Mouse (Mus musculus) liver, embryonic 13.5 days (tissue): ENCODE results near the gene Cfap20. TPM values are rescaled to one million over a fixed set of nuclear protein-coding genes. Genes with fewer than 3 reads are reported as not detected.
"Not testable (repeated sequence)": the region's sequence is repeated elsewhere in the genome, so short reads cannot be mapped to it uniquely, and the experiment has no call there.

ENCODE experiments used
- ATAC-seq: fragments of 200-750 bp; cut with Nextera tagmentation; 2 replicates; pipeline ENCODE4 v1.8.0; 2017; ENCODE audit warnings: low read depth, mild to moderate bottlenecking, moderate number of reproducible peaks, moderate library complexity
- DNase-seq: peaks from one replicate; pipeline ENCODE4 v3.0.0; 2022
- H3K27ac ChIP-seq: fragments of 300-500 bp; sonication (generic); 2 replicates; pipeline ENCODE4 v1.5.1; 2015; ENCODE audit warnings: moderate library complexity, mild to moderate bottlenecking, inconsistent platforms
- H3K27me3 ChIP-seq: fragments of 300-500 bp; sonication (generic); 2 replicates; pipeline ENCODE4 v1.6.1; 2015; ENCODE audit warnings: mild to moderate bottlenecking, inconsistent platforms
- H3K36me3 ChIP-seq: fragments of 300-500 bp; sonication (generic); 2 replicates; pipeline ENCODE4 v1.6.1; 2015; ENCODE audit warnings: mild to moderate bottlenecking, inconsistent platforms
- H3K4me1 ChIP-seq: fragments of 300-500 bp; sonication (generic); replicated peaks from 2 replicates; pipeline ENCODE4 v1.6.1; 2015; ENCODE audit warnings: inconsistent platforms
- H3K4me2 ChIP-seq: fragments of 300-500 bp; sonication (generic); 2 replicates; pipeline ENCODE4 v1.6.1; 2015; ENCODE audit warnings: inconsistent platforms, mild to moderate bottlenecking, moderate library complexity
- H3K4me3 ChIP-seq: fragments of 300-500 bp; sonication (generic); replicated peaks from 2 replicates; pipeline ENCODE4 v1.5.1; 2015; ENCODE audit warnings: mild to moderate bottlenecking, inconsistent platforms
- H3K9ac ChIP-seq: fragments of 300-500 bp; sonication (generic); 2 replicates; pipeline ENCODE4 v1.6.1; 2015; ENCODE audit warnings: mild to moderate bottlenecking, inconsistent platforms
- H3K9me3 ChIP-seq: fragments of 300-500 bp; sonication (generic); replicated peaks from 2 replicates; pipeline ENCODE4 v1.6.1; 2016; ENCODE audit warnings: inconsistent platforms
- WGBS: fragments of 180-500 bp; shearing (Covaris S2); methylation state at CpG from one replicate; pipeline ENCODE4 v1.1.7; 2015; ENCODE audit not compliant: insufficient replicate concordance; 5-methylcytosine and 5-hydroxymethylcytosine counted together
- polyA plus RNA-seq: library from polyadenylated mRNA; unstranded; fragments of >200 nt; fragmentation: Nextera tagmentation; extraction: Ambion mirVana; gene quantifications from 2 replicates; pipeline ENCODE4 v1.2.1, GENCODE M21; 2015

Cfap20 gene
- polyA plus RNA-seq, 1 experiment from 2014 or later = 41.2 TPM

DNA sequence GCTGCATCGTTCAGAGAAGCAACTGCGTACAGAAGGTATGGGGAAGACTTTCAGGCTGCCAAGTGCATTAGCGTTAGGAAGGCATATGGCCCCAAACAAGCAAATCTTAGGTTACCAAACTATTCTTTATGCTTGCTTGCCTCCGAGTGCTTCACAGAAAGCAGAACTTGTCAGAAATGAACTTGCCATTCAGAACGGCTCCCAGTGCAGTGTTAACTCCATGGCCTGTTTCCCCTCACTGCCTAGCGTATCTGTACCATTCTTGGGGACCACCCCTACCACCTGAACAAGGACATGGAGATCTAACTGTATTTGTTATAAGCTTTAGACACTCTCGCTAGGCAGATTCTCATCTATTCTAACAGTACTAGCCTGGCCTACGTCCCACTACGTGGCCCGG, 47.4 kb downstream of the Cfap20 start:
- Histone ChIP-seq H3K36me3 (no peaks in the 10 kb centered on the region), H3K27me3 (no peaks in the 10 kb centered on the region), H3K27ac (no peak overlapping the region), H3K9ac (no peak overlapping the region), H3K9me3 (no peaks in the 10 kb centered on the region), H3K4me1 (no peaks in the 10 kb centered on the region), H3K4me3 (no peak overlapping the region), H3K4me2 (no peak overlapping the region)
- ATAC-seq (no peak), DNase-seq (no peak)
- 71% methylated on average over 10 of the region's 10 CpGs for WGBS

DNA sequence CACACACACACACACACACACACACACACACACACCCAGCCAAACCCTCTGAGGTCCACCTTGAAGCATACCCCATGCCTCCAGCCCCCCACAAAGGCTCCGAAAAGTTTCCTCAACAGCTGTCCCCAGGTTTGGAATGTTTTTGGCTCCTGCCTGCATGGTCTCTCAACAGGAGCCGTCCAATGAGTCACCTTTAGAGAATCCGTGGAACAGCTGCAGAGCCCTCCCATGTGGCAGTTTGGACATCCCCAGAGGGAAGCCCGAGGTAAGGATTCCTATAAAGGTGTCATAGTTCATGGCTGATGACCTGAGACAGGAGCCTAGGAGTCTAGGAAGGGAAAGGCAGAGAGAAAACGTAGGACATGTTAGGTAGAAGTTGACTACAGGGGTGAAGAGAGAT, 48.6 kb downstream of the Cfap20 start:
- Histone ChIP-seq H3K4me1 (no peaks in the 10 kb centered on the region), H3K9me3 (no peaks in the 10 kb centered on the region), H3K27ac (no peak overlapping the region), H3K36me3 (no peaks in the 10 kb centered on the region), H3K4me3 (no peak overlapping the region), H3K4me2 (no peak overlapping the region), H3K27me3 (no peaks in the 10 kb centered on the region), H3K9ac (no peak overlapping the region)
- ATAC-seq = no peak
- DNase-seq = no peak
- WGBS = 63% methylated on average over 5 of the region's 5 CpGs

DNA sequence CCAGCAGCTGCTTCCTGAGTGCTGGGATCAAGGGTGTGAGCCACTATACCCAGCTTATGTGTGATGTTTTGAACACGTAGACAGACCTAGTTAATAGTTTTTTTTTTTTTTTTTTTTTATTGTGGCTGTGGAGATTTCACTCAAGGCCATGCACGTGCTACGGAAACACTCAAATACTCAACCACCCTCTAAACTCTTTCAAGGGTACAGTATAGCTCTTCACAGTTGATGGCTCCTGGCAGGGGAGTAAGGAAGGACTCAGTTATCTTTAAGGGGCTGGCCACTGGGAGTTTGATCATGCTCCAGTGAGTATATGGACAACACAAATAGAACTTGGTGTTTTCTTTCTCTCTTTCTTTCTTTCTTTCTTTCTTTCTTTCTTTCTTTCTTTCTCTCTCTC, 50.2 kb downstream of the Cfap20 start:
- DNase-seq (no peak), ATAC-seq (no peak)
- Histone ChIP-seq H3K27ac (no peak overlapping the region), H3K27me3 (no peaks in the 10 kb centered on the region), H3K9ac (no peak overlapping the region), H3K36me3 (no peaks in the 10 kb centered on the region), H3K4me3 (no peak overlapping the region), H3K4me2 (no peak overlapping the region), H3K4me1 (no peaks in the 10 kb centered on the region), H3K9me3 (no peaks in the 10 kb centered on the region)
- 70% methylated on average over 3 of the region's 3 CpGs for WGBS

DNA sequence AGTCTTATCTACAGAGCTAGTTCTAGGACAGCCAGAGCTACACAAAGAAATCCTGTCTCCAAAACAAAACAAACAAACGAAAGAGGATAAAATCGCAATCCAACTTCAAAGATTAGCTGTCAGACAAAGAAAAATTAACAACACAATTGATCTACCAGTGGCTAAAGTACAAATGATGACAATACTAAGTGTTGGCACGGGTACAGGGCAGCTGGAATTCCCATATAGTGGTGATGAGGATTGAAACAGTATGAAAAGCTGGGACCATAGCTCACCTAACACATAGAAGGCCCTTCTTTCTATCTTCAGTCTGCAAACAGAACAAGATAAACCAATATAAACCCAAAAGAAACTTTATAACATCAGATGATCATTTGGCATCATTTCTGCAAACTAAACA, 53.1 kb downstream of the Cfap20 start:
- 56% methylated on average over 3 of the region's 3 CpGs for WGBS
- no peak overlapping the region for H3K9ac ChIP-seq
- no peaks in the 10 kb centered on the region for H3K36me3 ChIP-seq
- no peaks in the 10 kb centered on the region for H3K27me3 ChIP-seq
- H3K4me3 ChIP-seq = no peak overlapping the region
- no peaks in the 10 kb centered on the region for H3K9me3 ChIP-seq
- DNase-seq (no peak), ATAC-seq (no peak)
- H3K4me2 ChIP-seq = no peak overlapping the region
- H3K27ac ChIP-seq = no peak overlapping the region
- peaks cover 10% of the 10 kb centered on the region for H3K4me1 ChIP-seq

DNA sequence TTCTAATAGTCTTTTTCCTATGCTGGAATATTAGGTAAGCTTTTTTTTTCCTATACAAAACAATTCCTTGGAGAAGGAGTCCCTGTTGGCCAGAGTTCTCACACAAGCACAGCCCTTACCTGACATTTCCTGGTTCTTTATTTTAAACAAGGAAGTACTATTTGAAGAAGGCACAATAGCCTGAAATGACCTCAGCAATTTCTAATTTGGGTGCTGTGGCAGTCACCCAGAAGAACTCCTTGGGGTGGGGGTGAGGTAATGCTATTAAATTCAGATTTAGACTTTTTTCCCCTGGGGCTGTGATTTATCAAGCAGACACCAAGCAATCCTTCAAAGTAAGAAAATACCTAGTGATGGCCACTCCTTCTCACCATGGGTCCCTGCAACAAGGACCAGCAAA, 53.7 kb downstream of the Cfap20 start:
- H3K27me3 ChIP-seq = no peaks in the 10 kb centered on the region
- no peaks in the 10 kb centered on the region for H3K9me3 ChIP-seq
- H3K36me3 ChIP-seq = no peaks in the 10 kb centered on the region
- no peak for DNase-seq
- ATAC-seq = no peak
- H3K4me2 ChIP-seq = no peak overlapping the region
- H3K9ac ChIP-seq = no peak overlapping the region
- H3K4me1 ChIP-seq = peaks cover 10% of the 10 kb centered on the region
- H3K4me3 ChIP-seq = no peak overlapping the region
- no peak overlapping the region for H3K27ac ChIP-seq

DNA sequence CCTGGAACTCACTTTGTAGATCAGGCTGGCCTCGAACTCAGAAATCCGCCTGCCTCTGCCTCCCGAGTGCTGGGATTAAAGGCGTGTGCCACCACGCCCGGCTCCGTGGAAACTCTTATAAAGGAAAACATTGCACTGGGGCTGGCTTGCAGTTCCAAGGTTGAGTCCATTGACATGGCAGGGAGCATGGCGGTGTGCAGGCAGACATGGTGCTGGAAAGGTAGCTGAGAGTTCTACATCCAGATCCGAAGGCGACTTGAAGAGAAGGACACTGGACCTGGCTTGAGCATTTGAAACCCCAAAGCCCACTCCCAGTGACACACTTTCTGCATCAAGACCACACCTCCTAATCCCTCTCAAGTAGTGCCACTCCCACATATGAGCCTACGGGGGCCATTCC, 55.7 kb downstream of the Cfap20 start:
- not testable (repeated sequence) for H3K4me2 ChIP-seq, H3K4me1 ChIP-seq, H3K4me3 ChIP-seq, H3K9me3 ChIP-seq, H3K27ac ChIP-seq, H3K36me3 ChIP-seq, DNase-seq, H3K9ac ChIP-seq, H3K27me3 ChIP-seq, ATAC-seq
- WGBS = 81% methylated on average over 11 of the region's 11 CpGs

DNA sequence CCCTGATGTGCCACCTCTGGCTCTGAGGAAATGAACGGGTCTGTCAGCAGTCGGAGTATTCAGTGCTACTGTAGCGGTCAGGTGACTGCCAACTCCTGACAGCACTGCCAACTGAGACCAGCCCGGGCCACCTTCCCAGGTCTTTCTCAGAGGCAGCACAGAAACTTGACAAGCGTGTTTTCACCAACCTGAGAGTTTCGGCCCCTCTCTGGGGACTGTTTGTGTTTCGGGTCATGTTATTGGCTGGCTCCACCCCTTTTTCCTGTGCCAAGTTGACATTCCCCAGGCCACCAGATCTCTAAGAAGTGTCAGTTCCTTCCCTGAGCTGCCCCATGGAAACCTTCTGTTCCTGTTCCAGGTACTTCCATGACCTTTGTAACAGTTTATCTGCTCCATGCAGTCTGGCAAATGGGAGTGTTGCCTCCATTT, 56.8 kb downstream of the Cfap20 start:
- no peaks in the 10 kb centered on the region for H3K36me3 ChIP-seq
- no peaks in the 10 kb centered on the region for H3K9me3 ChIP-seq
- no peak overlapping the region for H3K4me2 ChIP-seq
- H3K27ac ChIP-seq = no peak overlapping the region
- H3K9ac ChIP-seq = no peak overlapping the region
- H3K4me1 ChIP-seq = peaks cover 10% of the 10 kb centered on the region
- H3K4me3 ChIP-seq = no peak overlapping the region
- no peaks in the 10 kb centered on the region for H3K27me3 ChIP-seq
- 40% methylated on average over 7 of the region's 7 CpGs for WGBS
- ATAC-seq (no peak; the same call in 1 of the 2 replicates), DNase-seq (no peak)

DNA sequence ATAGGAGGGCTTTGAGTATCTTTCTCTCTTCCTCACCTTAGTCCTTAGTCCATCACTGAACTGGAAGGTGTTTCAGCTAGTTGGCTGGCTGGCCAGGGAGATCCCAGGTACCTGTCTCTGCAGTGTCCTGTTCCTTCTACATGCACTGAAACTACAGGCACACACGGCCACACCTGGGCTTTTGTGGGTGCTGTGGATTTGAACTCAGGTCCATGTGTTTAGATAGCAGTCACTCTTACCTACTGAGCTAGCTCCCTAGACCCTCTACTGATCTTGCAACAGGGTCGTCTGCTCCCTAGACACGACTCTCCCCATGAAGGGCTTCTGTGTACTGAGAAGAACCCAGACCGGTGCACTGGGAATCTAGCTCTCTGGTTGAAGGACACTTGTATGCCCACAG, 57.6 kb downstream of the Cfap20 start:
- no peaks in the 10 kb centered on the region for H3K36me3 ChIP-seq
- H3K27me3 ChIP-seq = no peaks in the 10 kb centered on the region
- H3K4me3 ChIP-seq = no peak overlapping the region
- no peak overlapping the region for H3K27ac ChIP-seq
- ATAC-seq (no peak), DNase-seq (no peak)
- no peaks in the 10 kb centered on the region for H3K9me3 ChIP-seq
- H3K9ac ChIP-seq = no peak overlapping the region
- H3K4me2 ChIP-seq = no peak overlapping the region
- 58% methylated on average over 4 of the region's 4 CpGs for WGBS
- peaks cover 10% of the 10 kb centered on the region for H3K4me1 ChIP-seq

DNA sequence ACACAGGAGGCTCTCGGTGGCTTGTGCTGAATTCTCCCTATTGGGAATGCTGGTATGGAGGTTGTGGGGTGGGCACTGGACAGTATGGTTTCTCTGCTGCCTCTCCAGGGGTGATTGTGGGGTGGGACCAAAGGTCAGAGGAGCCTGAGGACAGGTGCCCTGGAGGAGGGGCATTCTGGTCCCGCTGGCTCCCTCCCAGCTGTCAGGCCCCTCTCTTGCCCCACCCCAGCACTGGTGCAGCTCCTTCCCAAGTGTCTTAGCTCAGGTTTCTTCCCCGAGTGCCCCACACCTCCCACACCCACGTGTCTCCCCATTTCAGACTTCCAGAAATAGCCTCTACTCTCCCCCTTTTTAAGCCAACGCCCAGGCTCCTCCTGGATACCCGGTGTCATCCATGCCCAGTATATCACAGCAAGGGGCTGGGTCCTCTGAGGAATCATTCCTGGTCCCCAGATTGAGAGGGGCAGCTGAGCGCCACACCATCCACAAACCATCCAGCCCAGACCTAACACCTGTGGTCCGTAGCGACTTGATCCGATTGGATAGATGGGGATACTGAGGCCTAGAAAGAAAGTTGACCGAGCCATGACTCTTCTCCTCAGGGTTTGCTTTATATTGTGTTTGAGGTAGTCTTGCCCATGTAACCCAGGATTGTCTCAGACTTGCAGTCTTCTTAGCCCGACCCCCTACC, 58.2 kb downstream of the Cfap20 start:
- H3K9ac ChIP-seq = no peak overlapping the region
- no peaks in the 10 kb centered on the region for H3K36me3 ChIP-seq
- peaks cover 10% of the 10 kb centered on the region for H3K4me1 ChIP-seq
- ATAC-seq (no peak), DNase-seq (no peak)
- H3K27me3 ChIP-seq = no peaks in the 10 kb centered on the region
- H3K4me3 ChIP-seq = no peak overlapping the region
- 60% methylated on average over 12 of the region's 12 CpGs for WGBS
- H3K9me3 ChIP-seq = no peaks in the 10 kb centered on the region
- no peak overlapping the region for H3K27ac ChIP-seq
- no peak overlapping the region for H3K4me2 ChIP-seq

DNA sequence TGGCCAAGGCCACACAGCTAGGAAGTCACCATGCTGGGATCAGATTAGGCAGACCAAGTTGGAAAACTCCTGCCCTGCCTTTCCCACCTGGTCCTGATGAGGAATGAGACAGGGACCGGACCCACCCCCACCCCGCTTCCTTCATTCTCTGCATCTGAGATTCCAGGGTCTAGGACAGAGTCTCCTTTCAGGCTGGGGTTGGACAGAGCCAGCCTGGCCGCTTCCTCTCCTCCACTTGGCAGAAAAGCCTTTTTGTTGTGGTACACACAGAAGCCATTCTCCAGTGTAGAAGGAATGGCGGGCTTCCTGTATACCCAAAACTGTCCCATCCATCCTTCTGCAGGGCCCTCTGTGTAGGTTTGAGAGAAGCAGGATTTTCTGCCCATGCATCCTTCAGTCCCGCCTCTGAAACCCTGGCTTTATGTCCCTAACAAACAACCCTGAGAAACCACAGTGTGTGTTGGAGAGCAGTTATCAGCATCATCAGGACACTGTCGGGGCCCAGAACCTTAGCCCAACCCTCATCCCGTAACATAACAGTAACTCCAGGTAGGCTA, 59.2 kb downstream of the Cfap20 start:
- WGBS = 58% methylated on average over 7 of the region's 7 CpGs
- no peaks in the 10 kb centered on the region for H3K9me3 ChIP-seq
- no peaks in the 10 kb centered on the region for H3K36me3 ChIP-seq
- ATAC-seq (no peak), DNase-seq (no peak)
- peaks cover 10% of the 10 kb centered on the region for H3K4me1 ChIP-seq
- H3K9ac ChIP-seq = no peak overlapping the region
- H3K27ac ChIP-seq = no peak overlapping the region
- H3K4me3 ChIP-seq = no peak overlapping the region
- H3K27me3 ChIP-seq = no peaks in the 10 kb centered on the region
- H3K4me2 ChIP-seq = no peak overlapping the region

DNA sequence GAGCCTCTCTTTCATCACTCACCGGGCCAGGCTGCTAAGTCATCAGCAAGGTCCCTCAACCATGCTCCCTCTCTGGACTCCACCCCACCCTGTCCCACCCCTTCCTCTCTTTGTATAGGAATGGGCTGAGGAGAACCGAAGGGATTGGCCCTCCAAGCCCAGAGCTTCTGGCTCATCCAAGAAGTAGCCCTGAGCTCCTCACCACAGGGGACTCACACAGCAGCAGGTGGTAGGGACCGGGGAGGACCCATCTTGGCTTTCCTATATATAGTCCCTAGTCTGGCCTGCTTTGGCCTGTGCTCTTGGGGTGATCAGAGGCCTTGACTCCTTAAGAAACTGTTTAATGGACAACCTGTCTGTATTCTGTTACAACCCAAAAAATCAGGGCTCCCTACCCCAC, 60.2 kb downstream of the Cfap20 start:
- no peak overlapping the region for H3K27ac ChIP-seq
- no peaks in the 10 kb centered on the region for H3K36me3 ChIP-seq
- H3K27me3 ChIP-seq = no peaks in the 10 kb centered on the region
- no peak overlapping the region for H3K4me2 ChIP-seq
- DNase-seq = no peak
- 46% methylated on average over 3 of the region's 3 CpGs for WGBS
- no peaks in the 10 kb centered on the region for H3K9me3 ChIP-seq
- peaks cover 17% of the 10 kb centered on the region for H3K4me1 ChIP-seq
- ATAC-seq = no peak
- H3K4me3 ChIP-seq = no peak overlapping the region
- no peak overlapping the region for H3K9ac ChIP-seq

DNA sequence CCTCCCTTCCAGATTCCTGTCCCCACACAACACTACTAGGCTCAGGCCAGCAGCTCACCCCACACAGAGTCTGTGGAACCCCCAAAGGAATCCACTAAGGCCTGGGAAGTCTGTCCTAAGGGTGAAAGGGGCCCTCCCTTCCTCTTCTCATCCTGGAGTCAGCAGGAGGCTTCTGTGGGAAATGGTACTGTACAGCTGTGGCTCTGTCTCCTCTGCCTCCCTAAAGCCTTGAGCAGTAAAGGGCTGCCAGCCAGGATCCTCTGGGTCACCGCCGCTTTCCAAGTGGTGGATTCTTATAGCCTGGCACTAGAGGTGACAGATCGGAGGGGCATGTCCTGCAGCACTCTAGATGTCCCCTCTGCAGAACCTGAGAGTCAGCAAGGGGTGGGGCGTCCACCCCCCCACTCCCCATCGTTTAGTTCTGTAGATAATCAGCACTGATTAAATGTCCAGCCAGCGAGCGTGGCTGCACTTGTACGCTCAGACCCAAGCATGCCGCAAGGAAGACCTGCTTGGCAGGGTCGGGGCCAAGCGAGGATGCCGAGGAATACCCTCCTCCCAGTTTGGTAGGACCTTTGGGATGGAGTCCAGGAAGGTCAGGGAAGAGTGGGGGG, 61.2 kb downstream of the Cfap20 start:
- peaks cover 24% of the 10 kb centered on the region for H3K4me1 ChIP-seq
- H3K27ac ChIP-seq = no peak overlapping the region
- H3K9me3 ChIP-seq = no peaks in the 10 kb centered on the region
- 62% methylated on average over 12 of the region's 12 CpGs for WGBS
- no peak overlapping the region for H3K4me3 ChIP-seq
- H3K36me3 ChIP-seq = no peaks in the 10 kb centered on the region
- no peak for ATAC-seq
- H3K4me2 ChIP-seq = no peak overlapping the region
- H3K9ac ChIP-seq = no peak overlapping the region
- no peak for DNase-seq
- H3K27me3 ChIP-seq = no peaks in the 10 kb centered on the region
